18 mouse cellular contexts compared by ENCODE assay signal in the genomic region with DNA sequence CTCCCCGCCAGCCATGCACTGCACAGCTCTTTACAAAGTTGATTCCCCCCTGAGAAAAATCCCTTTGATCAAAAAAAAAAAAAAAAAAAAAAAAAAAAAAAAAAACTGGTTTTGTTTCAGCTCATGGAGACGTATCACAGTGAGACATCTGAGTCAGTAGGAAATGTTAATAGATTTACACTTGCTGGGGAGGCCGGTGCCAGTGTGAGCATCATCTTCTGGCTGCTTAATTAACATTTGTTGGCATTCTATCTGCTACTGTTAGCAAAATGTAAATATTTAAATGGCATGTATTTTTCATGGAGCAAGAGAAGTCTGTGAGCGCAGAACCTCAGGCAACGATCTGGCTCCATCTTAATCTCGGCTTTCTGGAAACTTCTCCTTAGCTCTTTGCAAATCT.
"Had no signal": no experiment of that assay in that cellular context is flagged by ENCODE, and none has a peak within 500 bp of the region (broad histone marks: within the 10 kb centered on the region; RNA-seq: fewer than 3 reads in every experiment).

No protein-coding gene starts in this region.

- H3K36me3 ChIP-seq: limb, embryonic 12.5 days; liver, embryonic 13.5 days; lung, embryonic 15.5 days; midbrain, embryonic 12.5 days had no signal

- H3K4me3 ChIP-seq: limb, embryonic 12.5 days; liver, embryonic 13.5 days; lung, embryonic 15.5 days; megakaryocyte, embryonic 14.5 days; midbrain, embryonic 12.5 days had no signal

- H3K9ac ChIP-seq: limb, embryonic 12.5 days; liver, embryonic 13.5 days; liver, postnatal 0 days; lung, embryonic 15.5 days; midbrain, embryonic 12.5 days had no signal

- DNase-seq: kidney, adult 8-10 months; kidney, postnatal 25 days; layer of hippocampus, adult 9-11 months; liver; liver, embryonic 13.5 days; liver, postnatal 0 days; lung, postnatal 14 days; right cerebral cortex, adult 18-20 months; right cerebral cortex, postnatal 25 days; thymus, adult 18-20 months; thymus, postnatal 25 days had no signal

- H3K9me3 ChIP-seq: limb, embryonic 12.5 days; liver, embryonic 13.5 days; lung, embryonic 15.5 days; midbrain, embryonic 12.5 days had no signal

- ATAC-seq: intestine, postnatal 0 days; liver, postnatal 0 days had no signal

- H3K27ac ChIP-seq: limb, embryonic 12.5 days; liver, embryonic 13.5 days; lung, embryonic 15.5 days; macrophage; midbrain, embryonic 12.5 days; stomach, postnatal 0 days had no signal

- H3K4me1 ChIP-seq: limb, embryonic 12.5 days; liver, embryonic 13.5 days; lung, embryonic 15.5 days; megakaryocyte, embryonic 14.5 days had no signal

- H3K4me2 ChIP-seq: limb, embryonic 12.5 days; liver, embryonic 13.5 days; lung, embryonic 15.5 days; midbrain, embryonic 12.5 days had no signal

- H3K27me3 ChIP-seq: limb, embryonic 12.5 days; liver, embryonic 13.5 days; lung, embryonic 15.5 days; megakaryocyte, embryonic 14.5 days; midbrain, embryonic 12.5 days had no signal
